Mouse (Mus musculus): ENCODE measurements at regions not wholly inside any gene's neighbourhood (a gene's known extent, or its start where the extent isn't known, plus 50 kb on each side); places are given as distances from the start of the nearest gene placed in this dataset.

DNA sequence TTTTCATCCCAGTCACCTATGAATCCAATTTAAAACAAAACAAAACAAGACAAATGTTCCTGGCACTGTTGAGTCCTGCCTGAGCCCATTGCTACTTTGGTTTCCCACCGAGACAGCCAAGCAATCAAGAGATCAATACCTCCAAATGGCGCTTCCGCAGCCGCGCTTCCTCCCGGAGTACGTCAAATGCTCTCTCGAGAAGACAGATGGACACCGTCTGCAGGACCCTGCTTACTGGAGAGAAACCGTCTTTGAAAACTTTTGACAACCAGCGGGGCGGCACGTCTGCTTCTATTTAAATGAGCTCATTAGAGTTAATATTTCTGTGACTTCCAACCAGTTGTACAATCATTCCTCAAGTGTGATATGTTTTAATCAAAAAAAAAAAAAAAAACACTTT lies 75.1 kb downstream of the Id4 start:
- TF ChIP-seq POLR2A (IDR thresholded peaks at IDR 0.05; ENCODE audit: extremely low read depth, insufficient read depth, low read length) (no peak), CTCF (IDR thresholded peaks at IDR 0.05; ENCODE audit: low read depth, low read length) (no peak)

Data from liver, adult 2 months (tissue).